Mouse (Mus musculus): Measurements from ENCODE around the gene Caskin2. TPM values are rescaled to one million over a fixed set of nuclear protein-coding genes. Genes with fewer than 3 reads are reported as not detected.

Caskin2 gene
- total and polyA plus RNA-seq, 3 experiments: 6.5 to 10.9 TPM; not detected in 1

GRCm38 (mm10) chr11:115827624-115828023, 14.2 kb upstream of the Caskin2 start:
- TF ChIP-seq RAD21 (IDR thresholded peaks at IDR 0.05; ENCODE audit: low read depth, low read length) (no peak), MEF2A (IDR thresholded peaks at IDR 0.05; ENCODE audit: extremely low read depth, insufficient replicate concordance, low read depth, low read length, poor library complexity, severe bottlenecking) (no peak), POLR2AphosphoS5 (IDR thresholded peaks at IDR 0.05; ENCODE audit: borderline replicate concordance, low read depth, low read length) (no peak), RCOR1 (IDR thresholded peaks at IDR 0.05; ENCODE audit: low read depth, low read length) (no peak), POLR2A (IDR thresholded peaks at IDR 0.05; ENCODE audit: control insufficient read depth in 1 of 2, insufficient read depth in 1 of 2, low read depth in 1 of 2, low read length in 2 of 2, poor library complexity in 1 of 2) (no peak), MAZ (IDR thresholded peaks at IDR 0.05; ENCODE audit: low read depth, low read length) (no peak), CHD2 (IDR thresholded peaks at IDR 0.05; ENCODE audit: low read length) (no peak), USF2 (IDR thresholded peaks at IDR 0.05; ENCODE audit: borderline replicate concordance in 1 of 2, insufficient read depth in 1 of 2, low read depth in 1 of 2, low read length in 2 of 2) (no peak), ZC3H11A (IDR thresholded peaks at IDR 0.05; ENCODE audit: low read depth, low read length) (no peak), TAL1 (IDR thresholded peaks at IDR 0.05; ENCODE audit: low read length) (no peak), JUND (IDR thresholded peaks at IDR 0.05; ENCODE audit: low read depth, low read length) (no peak)
- Histone ChIP-seq H3K9me3 (replicated peaks; ENCODE audit: insufficient read depth, low read length) (no peaks in the 10 kb centered on the region), H3K27me3 (ENCODE audit: control insufficient read depth in 1 of 2, insufficient read depth in 2 of 2, low read length in 2 of 2) (no peaks in the 10 kb centered on the region), H3K4me1 (ENCODE audit: control insufficient read depth in 1 of 2, insufficient read depth in 2 of 2, low read length in 2 of 2) (peaks cover 6 to 27% of the 10 kb centered on the region in 2 experiments), H3K79me2 (ENCODE audit: control insufficient read depth, insufficient read depth, low read length, poor library complexity) (peaks cover 9% of the 10 kb centered on the region), H3K36me3 (ENCODE audit: control insufficient read depth in 1 of 2, insufficient read depth in 2 of 2, low read length in 2 of 2) (peaks cover 0 to 13% of the 10 kb centered on the region in 2 experiments; a peak in 2 of 4 replicates), H3K4me3 (ENCODE audit: control insufficient read depth in 1 of 2, insufficient read depth in 1 of 2, low read depth in 2 of 2, low read length in 2 of 2) (no peak overlapping the region), H3K9ac (ENCODE audit: control insufficient read depth, low read depth, low read length, poor library complexity, severe bottlenecking) (no peak overlapping the region), H3K27ac (ENCODE audit: control insufficient read depth, low read depth, low read length) (no peak overlapping the region)
- DNase-seq (ENCODE audit: low read depth, low spot score): no peak

GRCm38 (mm10) chr11:115826487-115826886, 13.0 kb upstream of the Caskin2 start:
- no peak for DNase-seq (ENCODE audit: low read depth, low spot score)
- no peaks in the 10 kb centered on the region for H3K9me3 ChIP-seq (replicated peaks; ENCODE audit: insufficient read depth, low read length)
- peaks cover 0 to 8% of the 10 kb centered on the region in 2 experiments; a peak in 2 of 4 replicates for H3K36me3 ChIP-seq (ENCODE audit: control insufficient read depth in 1 of 2, insufficient read depth in 2 of 2, low read length in 2 of 2)
- H3K4me1 ChIP-seq (ENCODE audit: control insufficient read depth in 1 of 2, insufficient read depth in 2 of 2, low read length in 2 of 2): peaks cover 0 to 16% of the 10 kb centered on the region in 2 experiments
- TF ChIP-seq SMC3 (IDR thresholded peaks at IDR 0.05; ENCODE audit: low read depth, low read length) (no peak), JUND (IDR thresholded peaks at IDR 0.05; ENCODE audit: low read depth, low read length) (no peak)
- H3K79me2 ChIP-seq (ENCODE audit: control insufficient read depth, insufficient read depth, low read length, poor library complexity): peaks cover 9% of the 10 kb centered on the region
- H3K27ac ChIP-seq (ENCODE audit: control insufficient read depth, low read depth, low read length): no peak overlapping the region
- no peak overlapping the region for H3K9ac ChIP-seq (ENCODE audit: control insufficient read depth, low read depth, low read length, poor library complexity, severe bottlenecking)
- no peaks in the 10 kb centered on the region for H3K27me3 ChIP-seq (ENCODE audit: control insufficient read depth in 1 of 2, insufficient read depth in 2 of 2, low read length in 2 of 2)
- H3K4me3 ChIP-seq (ENCODE audit: control insufficient read depth in 1 of 2, insufficient read depth in 1 of 2, low read depth in 2 of 2, low read length in 2 of 2): no peak overlapping the region

DNA sequence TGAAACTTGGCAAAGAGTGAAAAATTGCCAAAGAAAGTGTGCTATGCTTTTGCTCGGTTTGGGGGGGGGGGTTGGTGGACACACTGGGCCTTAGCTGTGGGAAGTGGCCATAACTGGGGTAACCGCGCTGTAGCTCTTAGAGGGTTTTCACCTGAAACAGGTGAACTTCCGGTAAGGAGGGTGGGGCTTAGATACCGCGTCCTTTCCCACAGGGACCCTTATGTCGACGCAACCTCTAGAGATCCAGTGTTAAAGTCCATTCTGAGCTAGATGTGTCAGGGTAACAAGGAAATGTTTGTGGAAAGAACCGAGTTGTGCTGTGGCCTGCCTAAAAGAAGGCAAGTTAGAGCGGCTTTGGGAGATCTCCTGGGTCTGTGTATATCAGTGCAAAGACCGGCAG, 11.4 kb upstream of the Caskin2 start:
- Histone ChIP-seq H3K79me2 (ENCODE audit: control insufficient read depth, insufficient read depth, low read length, poor library complexity) (peaks cover 9% of the 10 kb centered on the region), H3K27ac (ENCODE audit: control insufficient read depth, low read depth, low read length) (no peak overlapping the region), H3K27me3 (ENCODE audit: control insufficient read depth in 1 of 2, insufficient read depth in 2 of 2, low read length in 2 of 2) (no peaks in the 10 kb centered on the region), H3K4me3 (ENCODE audit: control insufficient read depth in 1 of 2, insufficient read depth in 1 of 2, low read depth in 2 of 2, low read length in 2 of 2) (peak overlapping the region; percentile 80 to 96), H3K36me3 (ENCODE audit: control insufficient read depth in 1 of 2, insufficient read depth in 2 of 2, low read length in 2 of 2) (peaks cover 0 to 4% of the 10 kb centered on the region in 2 experiments; a peak in 1 of 4 replicates), H3K9me3 (replicated peaks; ENCODE audit: insufficient read depth, low read length) (no peaks in the 10 kb centered on the region), H3K9ac (ENCODE audit: control insufficient read depth, low read depth, low read length, poor library complexity, severe bottlenecking) (peak overlapping the region; percentile 82), H3K4me1 (ENCODE audit: control insufficient read depth in 1 of 2, insufficient read depth in 2 of 2, low read length in 2 of 2) (peaks cover 0 to 14% of the 10 kb centered on the region in 2 experiments; a peak in 3 of 4 replicates)
- DNase-seq (ENCODE audit: low read depth, low spot score): no peak
- TF ChIP-seq ZKSCAN1 (IDR thresholded peaks at IDR 0.05; ENCODE audit: low read depth, low read length) (no peak), GABPA (IDR thresholded peaks at IDR 0.05; ENCODE audit: low read depth, low read length) (no peak), NRF1 (IDR thresholded peaks at IDR 0.05; ENCODE audit: insufficient read depth, low read depth, low read length, poor library complexity, severe bottlenecking) (no peak), USF1 (IDR thresholded peaks at IDR 0.05; ENCODE audit: low read depth, low read length) (no peak), RAD21 (IDR thresholded peaks at IDR 0.05; ENCODE audit: low read depth, low read length) (no peak), KAT2A (conservative IDR thresholded peaks at IDR 0.05; ENCODE audit: low read depth, low read length) (no peak), MYB (IDR thresholded peaks at IDR 0.05; ENCODE audit: low read depth, low read length) (no peak), MAZ (IDR thresholded peaks at IDR 0.05; ENCODE audit: low read depth, low read length) (no peak), BHLHE40 (IDR thresholded peaks at IDR 0.05; ENCODE audit: borderline replicate concordance, low read depth, low read length) (no peak), HCFC1 (IDR thresholded peaks at IDR 0.05; ENCODE audit: low read depth, low read length) (no peak), ZC3H11A (IDR thresholded peaks at IDR 0.05; ENCODE audit: low read depth, low read length) (no peak), MYC (IDR thresholded peaks at IDR 0.05; ENCODE audit: low read depth, low read length) (no peak), NELFE (IDR thresholded peaks at IDR 0.05; ENCODE audit: low read depth, low read length) (no peak), ZMIZ1 (IDR thresholded peaks at IDR 0.05; ENCODE audit: low read depth, low read length) (no peak), JUND (IDR thresholded peaks at IDR 0.05; ENCODE audit: low read depth, low read length) (no peak), MAX (IDR thresholded peaks at IDR 0.05; ENCODE audit: low read length) (no peak), MXI1 (IDR thresholded peaks at IDR 0.05; ENCODE audit: low read depth, low read length) (no peak)

Data from MEL (cell line).